Mouse (Mus musculus) G1E (cell line): Measurements from ENCODE around the gene Cyp4f14. TPM values are rescaled to one million over a fixed set of nuclear protein-coding genes. Genes with fewer than 3 reads are reported as not detected.

Experiments used
- polyA plus RNA-seq: library from polyadenylated mRNA; stranded (reverse); fragments of >175 nt; gene quantifications from 2 replicates; pipeline ENCODE4 v1.2.3, GENCODE M21; 2012
- total RNA-seq, 2 experiments: library from RNA; stranded (forward) in 1 of 2; stranded (reverse) in 1 of 2; fragments of 200-1000 nt in 1 of 2; fragments of >200 nt in 1 of 2; fragmentation: Nextera tagmentation in 1 of 2; gene quantifications; 2 replicates each; pipeline ENCODE4 v1.2.3; 2014 to 2017

The Cyp4f14 gene
- total and polyA plus RNA-seq, 3 experiments = 0.16 TPM; not detected in 2

Other genes starting within 250 kb of the Cyp4f14 start
- gene Cyp4f15, start 231.7 kb downstream of the Cyp4f14 start, total RNA-seq (2014; fragmentation: Nextera tagmentation) = not detected in 2 replicates
- gene Cyp4f15, start 231.7 kb downstream of the Cyp4f14 start, total RNA-seq (2017) = 0.06 TPM in 1 of 2 replicates, not detected in the other
- gene Cyp4f15, start 231.7 kb downstream of the Cyp4f14 start, polyA plus RNA-seq = not detected in 2 replicates
- 102 and 115 TPM in 2 replicates for gene Zfp871, start 129.1 kb downstream of the Cyp4f14 start, total RNA-seq (2014; fragmentation: Nextera tagmentation)
- gene Zfp871, start 129.1 kb downstream of the Cyp4f14 start, total RNA-seq (2017) = 31.5 and 41.9 TPM in 2 replicates
- 1.0 and 1.5 TPM in 2 replicates for gene Zfp871, start 129.1 kb downstream of the Cyp4f14 start, polyA plus RNA-seq
- 0.30 TPM in 1 of 2 replicates, not detected in the other for gene Zfp811, start 107.4 kb downstream of the Cyp4f14 start, total RNA-seq (2014; fragmentation: Nextera tagmentation)
- gene Zfp811, start 107.4 kb downstream of the Cyp4f14 start, total RNA-seq (2017) = 0.06 and 0.44 TPM in 2 replicates
- gene Zfp811, start 107.4 kb downstream of the Cyp4f14 start, polyA plus RNA-seq = not detected in 2 replicates
- gene Zfp799, start 87.1 kb downstream of the Cyp4f14 start, total RNA-seq (2014; fragmentation: Nextera tagmentation) = 17.4 and 25.8 TPM in 2 replicates
- gene Zfp799, start 87.1 kb downstream of the Cyp4f14 start, total RNA-seq (2017) = 13.1 and 16.1 TPM in 2 replicates
- gene Zfp799, start 87.1 kb downstream of the Cyp4f14 start, polyA plus RNA-seq = 0.32 and 2.0 TPM in 2 replicates
- gene Zfp870, start 25.7 kb downstream of the Cyp4f14 start, total RNA-seq (2014; fragmentation: Nextera tagmentation) = 2.3 and 4.7 TPM in 2 replicates
- 2.7 and 3.1 TPM in 2 replicates for gene Zfp870, start 25.7 kb downstream of the Cyp4f14 start, total RNA-seq (2017)
- gene Zfp870, start 25.7 kb downstream of the Cyp4f14 start, polyA plus RNA-seq = 0.35 and 0.39 TPM in 2 replicates
- 39.1 and 51.8 TPM in 2 replicates for gene Cyp4f13, start 30.1 kb upstream of the Cyp4f14 start, total RNA-seq (2014; fragmentation: Nextera tagmentation)
- 12.1 and 17.8 TPM in 2 replicates for gene Cyp4f13, start 30.1 kb upstream of the Cyp4f14 start, total RNA-seq (2017)
- gene Cyp4f13, start 30.1 kb upstream of the Cyp4f14 start, polyA plus RNA-seq = 16.7 and 20.3 TPM in 2 replicates
- gene Zfp472, start 48.5 kb upstream of the Cyp4f14 start, total RNA-seq (2014; fragmentation: Nextera tagmentation) = 9.0 and 12.9 TPM in 2 replicates
- 13.4 and 15.5 TPM in 2 replicates for gene Zfp472, start 48.5 kb upstream of the Cyp4f14 start, total RNA-seq (2017)
- gene Zfp472, start 48.5 kb upstream of the Cyp4f14 start, polyA plus RNA-seq = 0.26 and 0.40 TPM in 2 replicates
- 11.4 and 11.8 TPM in 2 replicates for gene Zfp952, start 75.8 kb upstream of the Cyp4f14 start, total RNA-seq (2014; fragmentation: Nextera tagmentation)
- 11.8 and 13.1 TPM in 2 replicates for gene Zfp952, start 75.8 kb upstream of the Cyp4f14 start, total RNA-seq (2017)
- 0.28 and 0.35 TPM in 2 replicates for gene Zfp952, start 75.8 kb upstream of the Cyp4f14 start, polyA plus RNA-seq
- gene Zfp763, start 116.1 kb upstream of the Cyp4f14 start, total RNA-seq (2014; fragmentation: Nextera tagmentation) = 15.0 and 16.7 TPM in 2 replicates
- 11.2 and 11.5 TPM in 2 replicates for gene Zfp763, start 116.1 kb upstream of the Cyp4f14 start, total RNA-seq (2017)
- 0.11 and 0.25 TPM in 2 replicates for gene Zfp763, start 116.1 kb upstream of the Cyp4f14 start, polyA plus RNA-seq
- gene 4921501E09Rik, start 150.7 kb upstream of the Cyp4f14 start, total RNA-seq (2014; fragmentation: Nextera tagmentation) = not detected in 2 replicates
- gene 4921501E09Rik, start 150.7 kb upstream of the Cyp4f14 start, total RNA-seq (2017) = 0.05 and 0.06 TPM in 2 replicates
- not detected in 2 replicates for gene 4921501E09Rik, start 150.7 kb upstream of the Cyp4f14 start, polyA plus RNA-seq
- gene Zfp563, start 172.0 kb upstream of the Cyp4f14 start, total RNA-seq (2014; fragmentation: Nextera tagmentation) = 7.4 and 9.6 TPM in 2 replicates
- 7.5 and 10.5 TPM in 2 replicates for gene Zfp563, start 172.0 kb upstream of the Cyp4f14 start, total RNA-seq (2017)
- gene Zfp563, start 172.0 kb upstream of the Cyp4f14 start, polyA plus RNA-seq = 0.56 and 0.65 TPM in 2 replicates
- not detected in 2 replicates for gene Morc2b, start 222.3 kb upstream of the Cyp4f14 start, total RNA-seq (2014; fragmentation: Nextera tagmentation)
- 0.12 and 0.22 TPM in 2 replicates for gene Morc2b, start 222.3 kb upstream of the Cyp4f14 start, total RNA-seq (2017)
- not detected in 2 replicates for gene Morc2b, start 222.3 kb upstream of the Cyp4f14 start, polyA plus RNA-seq